ENCODE assay signal across 35 mouse cellular contexts in genomic region chr12:29164701-29165100, GRCm38 (mm10).
"Had no signal": no experiment of that assay in that cellular context is flagged by ENCODE, and none has a peak within 500 bp of the region (broad histone marks: within the 10 kb centered on the region; RNA-seq: fewer than 3 reads in every experiment).

No protein-coding gene starts in this region.

- H3K9ac ChIP-seq: heart, embryonic 12.5 days; heart, embryonic 13.5 days; heart, embryonic 15.5 days; hindbrain, embryonic 12.5 days; hindbrain, embryonic 13.5 days; hindbrain, embryonic 14.5 days; hindbrain, embryonic 15.5 days; intestine, embryonic 15.5 days; kidney, embryonic 15.5 days had no signal

- H3K4me1 ChIP-seq: heart, embryonic 12.5 days; heart, embryonic 13.5 days; heart, embryonic 15.5 days; hindbrain, embryonic 15.5 days; intestine, embryonic 15.5 days had no signal

- H3K4me3 ChIP-seq: heart, embryonic 12.5 days; heart, embryonic 13.5 days; heart, embryonic 15.5 days; hindbrain, embryonic 10.5 days; hindbrain, embryonic 12.5 days; hindbrain, embryonic 13.5 days; hindbrain, embryonic 15.5 days; intestine, embryonic 15.5 days; kidney, embryonic 15.5 days; layer of hippocampus, adult 2 months; left cerebral cortex, adult 2 months had no signal

- H3K4me2 ChIP-seq: heart, embryonic 11.5 days; heart, embryonic 12.5 days; heart, embryonic 13.5 days; heart, embryonic 15.5 days; hindbrain, embryonic 12.5 days; hindbrain, embryonic 13.5 days; hindbrain, embryonic 14.5 days; hindbrain, embryonic 15.5 days; intestine, embryonic 15.5 days; kidney, embryonic 15.5 days had no signal

- DNase-seq: heart, postnatal 10 days; heart, postnatal 14 days; heart, postnatal 36 days; heart, postnatal 4 days; kidney, adult 11 months; kidney, adult 18-20 months; kidney, adult 2 months; kidney, adult 8-10 months; kidney, adult 9 months; kidney, postnatal 10 days; kidney, postnatal 14 days; kidney, postnatal 25 days; kidney, postnatal 36 days; kidney, postnatal 4 days; layer of hippocampus, adult 9-11 months; layer of hippocampus, postnatal 36 days had no signal

- ATAC-seq: hindbrain, embryonic 16.5 days; hindbrain, postnatal 0 days; inflammation-experienced regulatory T-cells, adult 6 months; intestine, embryonic 15.5 days; intestine, embryonic 16.5 days; intestine, postnatal 0 days had no signal

- H3K27ac ChIP-seq: heart, embryonic 13.5 days; heart, embryonic 15.5 days; hindbrain, embryonic 10.5 days; hindbrain, embryonic 12.5 days; hindbrain, embryonic 13.5 days; hindbrain, embryonic 14.5 days; hindbrain, embryonic 15.5 days; hindbrain, postnatal 0 days; intestine, embryonic 15.5 days; kidney, embryonic 15.5 days; kidney, postnatal 0 days; left cerebral cortex, adult 2 months had no signal

- H3K36me3 ChIP-seq: heart, embryonic 12.5 days; heart, embryonic 13.5 days; heart, embryonic 15.5 days; hindbrain, embryonic 10.5 days; hindbrain, embryonic 12.5 days; hindbrain, embryonic 13.5 days; hindbrain, embryonic 15.5 days; intestine, embryonic 15.5 days; kidney, embryonic 15.5 days had no signal

- H3K9me3 ChIP-seq: heart, embryonic 12.5 days; heart, embryonic 13.5 days; heart, embryonic 15.5 days; hindbrain, embryonic 10.5 days; hindbrain, embryonic 12.5 days; hindbrain, embryonic 13.5 days; hindbrain, embryonic 15.5 days; intestine, embryonic 15.5 days; kidney, embryonic 15.5 days had no signal

- H3K27me3 ChIP-seq: heart, embryonic 12.5 days; heart, embryonic 13.5 days; heart, embryonic 15.5 days; hindbrain, embryonic 12.5 days; hindbrain, embryonic 13.5 days; hindbrain, embryonic 15.5 days; intestine, embryonic 15.5 days; kidney, embryonic 15.5 days had no signal
